Mouse (Mus musculus) T-cell, adult 2 months (primary cell): ENCODE data around the gene Adgrl3.

Source experiments
- DNase-seq: peaks from one replicate; pipeline ENCODE4 v3.0.0; 2022; ENCODE audit warnings: low spot score

Adgrl3 gene

DNA sequence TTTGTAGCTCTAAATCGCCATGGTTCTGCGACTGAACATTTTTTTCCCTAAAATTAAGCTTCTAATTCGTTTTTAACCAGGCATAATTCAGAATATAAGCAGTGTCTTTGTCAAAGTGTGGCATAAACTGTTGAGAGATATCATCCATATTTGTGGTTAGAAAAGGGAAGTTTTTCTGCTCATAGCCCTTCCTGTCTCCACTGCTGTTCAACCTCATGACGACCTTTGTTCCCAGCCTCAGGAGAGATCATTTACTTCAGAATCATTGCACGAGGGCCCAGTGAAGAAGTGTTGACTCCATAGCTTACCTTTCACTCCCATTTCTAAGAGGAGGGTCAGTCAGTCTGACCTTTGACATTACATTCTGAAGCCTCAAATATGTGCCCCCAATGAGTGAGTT, 56.4 kb downstream of the Adgrl3 start:
- no peak for DNase-seq

DNA sequence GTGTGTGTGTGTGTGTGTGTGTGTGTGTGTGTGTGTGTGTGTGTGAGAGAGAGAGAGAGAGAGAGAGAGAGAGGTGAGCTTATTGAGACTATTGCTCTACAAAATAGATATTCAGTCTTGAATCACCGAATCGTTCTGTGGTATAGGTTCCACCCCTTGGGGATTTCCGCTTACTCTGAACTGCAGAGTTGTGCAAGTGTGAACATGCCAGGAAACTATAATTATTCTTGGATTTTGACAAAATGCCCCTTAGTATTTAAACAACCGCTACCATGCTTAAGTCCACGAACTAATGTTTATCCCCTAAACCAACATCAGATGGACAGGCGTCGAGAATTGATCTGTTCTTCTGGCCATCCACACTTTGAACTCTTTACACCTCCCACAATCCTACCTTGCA, 57.1 kb downstream of the Adgrl3 start:
- no peak for DNase-seq

DNA sequence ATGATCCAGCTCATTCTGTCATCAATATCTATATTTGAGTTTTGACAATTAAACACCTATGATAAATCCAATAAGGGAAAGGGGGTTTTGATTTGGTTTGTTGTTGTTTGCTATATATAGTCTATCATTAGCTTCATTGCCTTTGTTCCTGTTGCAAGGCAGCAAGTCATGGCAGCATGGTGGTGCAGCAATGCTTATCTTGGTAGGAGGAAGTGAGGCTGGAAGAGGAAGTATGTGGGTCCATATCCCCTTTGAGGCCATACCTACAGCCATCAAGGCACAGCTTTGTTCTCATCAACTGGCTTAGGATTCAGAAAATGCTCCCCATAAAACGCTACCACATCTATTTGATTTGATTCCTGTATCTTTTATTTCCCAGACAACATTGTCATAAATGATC, 58.1 kb downstream of the Adgrl3 start:
- no peak for DNase-seq

DNA sequence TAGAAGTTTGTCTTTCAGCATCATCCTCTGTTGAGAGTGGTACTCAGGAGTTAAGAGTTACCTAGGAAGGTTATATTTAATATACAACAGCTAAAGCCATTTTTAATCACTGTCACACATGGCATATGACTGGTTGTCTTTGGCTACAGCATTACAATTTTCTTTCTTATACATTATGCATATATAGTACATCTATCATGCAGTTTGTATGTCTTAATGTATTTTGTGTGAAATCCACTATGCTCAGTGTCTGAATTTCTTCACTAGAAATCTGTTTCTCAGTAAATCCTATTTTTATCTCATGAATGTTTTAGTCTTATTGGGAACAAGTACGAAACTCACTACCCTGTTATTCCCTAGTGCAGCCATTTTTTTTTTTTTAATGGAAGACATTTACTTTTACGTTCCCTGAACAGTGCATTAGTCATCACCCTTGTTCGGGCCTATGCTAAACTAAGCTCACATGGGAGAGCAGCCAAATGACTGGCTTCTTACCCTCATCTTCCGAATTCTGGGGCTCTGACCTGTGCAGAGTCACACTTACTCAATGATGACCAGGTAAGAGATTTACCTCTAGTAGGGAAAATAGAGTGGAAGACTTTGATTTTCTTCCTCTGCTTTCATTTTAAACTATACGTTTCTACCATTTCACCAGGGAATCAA, 63.9 kb downstream of the Adgrl3 start:
- DNase-seq = no peak

DNA sequence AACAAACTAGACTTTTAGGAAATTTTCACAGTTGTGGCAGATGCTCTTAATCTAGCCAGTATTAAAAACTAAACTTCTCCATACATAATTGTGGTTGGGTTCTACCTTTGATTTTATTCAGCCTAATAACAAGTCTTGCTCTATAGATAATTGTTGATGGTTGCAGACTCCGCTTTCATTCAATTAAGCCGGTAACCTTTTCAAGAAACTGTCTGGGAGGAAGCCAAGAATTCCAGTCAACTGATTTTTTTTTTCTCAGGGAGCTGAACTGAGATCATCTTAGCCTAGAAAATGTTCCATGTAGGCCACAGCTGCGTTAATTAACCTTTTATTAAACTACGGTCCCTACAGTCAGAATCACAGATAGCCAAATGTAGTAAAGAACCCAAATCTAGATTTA, 65.2 kb downstream of the Adgrl3 start:
- DNase-seq = no peak

DNA sequence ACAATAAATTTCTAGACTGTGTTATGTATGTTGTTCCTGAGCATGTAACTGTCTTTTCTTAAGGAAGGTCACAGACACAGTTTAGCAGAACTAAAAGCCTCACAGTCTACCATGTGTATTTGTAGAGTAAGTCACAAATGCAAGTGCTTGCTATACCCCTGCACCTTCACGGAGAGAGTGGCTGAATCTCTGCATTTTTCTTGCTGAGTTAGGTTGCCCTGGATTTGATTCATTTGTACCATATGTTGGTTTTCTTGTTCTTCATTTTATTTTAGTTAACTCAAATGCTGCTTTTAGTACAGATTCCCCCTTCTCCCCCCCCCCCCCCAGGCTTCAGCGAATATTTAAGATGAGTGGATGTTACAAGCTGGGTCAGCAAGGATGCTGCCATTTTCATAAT, 68.7 kb downstream of the Adgrl3 start:
- no peak for DNase-seq

DNA sequence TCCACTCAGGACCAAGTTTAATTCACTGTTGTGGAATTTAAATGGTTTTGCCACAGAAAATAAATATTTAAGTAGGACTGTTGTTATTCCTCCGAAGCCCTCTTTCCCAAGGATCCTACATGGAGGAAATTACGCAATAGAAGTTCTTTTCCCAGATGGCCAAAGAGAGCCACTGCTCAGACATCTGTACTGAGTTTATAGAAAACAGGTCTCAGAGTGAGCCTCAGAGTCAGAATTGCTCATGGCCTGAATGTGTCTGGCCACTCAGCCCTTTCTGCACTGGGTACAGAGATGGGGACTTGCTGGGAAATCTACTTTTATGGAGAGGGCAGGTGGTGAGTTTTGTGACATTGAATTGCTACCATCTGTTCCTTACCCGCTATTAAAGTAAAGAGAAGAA, 74.7 kb downstream of the Adgrl3 start:
- no peak for DNase-seq

DNA sequence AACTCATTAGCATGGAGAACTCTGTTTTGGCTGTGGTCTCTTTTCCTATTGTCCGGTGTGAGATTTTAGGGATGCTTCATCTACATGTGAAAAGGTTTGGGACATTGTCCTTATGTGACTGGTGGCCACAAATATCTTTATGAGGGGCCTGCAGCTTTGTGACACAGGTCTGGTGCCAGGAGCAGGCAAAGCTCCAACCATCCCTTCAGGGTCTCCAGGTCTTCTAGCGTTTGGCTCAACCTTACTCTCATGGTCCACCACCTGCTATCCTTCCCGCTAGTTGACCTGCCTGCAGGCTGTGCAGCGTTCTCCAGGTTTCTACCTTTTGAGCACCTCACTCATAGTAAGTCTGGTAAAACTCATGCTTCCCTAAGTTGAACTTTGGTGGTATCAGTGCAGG, 77.2 kb downstream of the Adgrl3 start:
- DNase-seq = no peak

DNA sequence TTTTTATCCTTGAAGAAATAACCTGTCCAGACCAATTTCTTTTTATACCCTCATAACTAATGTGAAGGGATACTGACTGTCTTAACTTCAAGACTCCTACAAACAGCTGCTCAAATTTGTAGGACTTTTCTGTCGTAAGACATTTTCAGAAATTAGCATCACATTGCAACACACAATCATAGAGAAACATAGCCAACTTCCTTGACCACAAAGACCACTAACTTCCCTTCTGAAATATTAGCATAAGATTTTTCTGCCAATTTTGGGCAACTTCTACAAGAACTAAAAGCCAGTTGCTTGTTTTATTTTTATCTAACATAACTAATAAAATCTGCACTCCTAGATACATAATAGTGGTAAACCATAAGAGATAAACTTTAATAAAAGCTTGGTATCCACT, 87.5 kb downstream of the Adgrl3 start:
- DNase-seq = no peak

DNA sequence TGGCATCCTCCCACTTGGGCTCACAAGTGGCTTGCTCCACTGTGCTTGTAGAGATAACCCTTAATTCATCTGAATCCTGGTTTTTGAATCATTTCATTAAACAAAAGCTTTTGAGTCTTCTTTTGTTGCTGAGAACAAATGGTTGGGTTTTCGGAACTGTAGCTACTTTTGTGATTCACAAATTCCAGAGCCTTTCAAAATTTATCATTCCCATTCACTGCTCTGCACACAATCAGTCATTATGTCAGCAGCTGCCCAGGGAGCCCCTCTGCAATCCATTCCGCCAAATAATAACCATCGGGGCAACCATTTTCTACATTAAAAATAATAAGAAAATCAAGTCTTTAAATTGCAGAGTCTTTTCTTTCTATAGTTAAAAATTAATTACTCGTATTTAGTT, 104.5 kb downstream of the Adgrl3 start:
- no peak for DNase-seq

DNA sequence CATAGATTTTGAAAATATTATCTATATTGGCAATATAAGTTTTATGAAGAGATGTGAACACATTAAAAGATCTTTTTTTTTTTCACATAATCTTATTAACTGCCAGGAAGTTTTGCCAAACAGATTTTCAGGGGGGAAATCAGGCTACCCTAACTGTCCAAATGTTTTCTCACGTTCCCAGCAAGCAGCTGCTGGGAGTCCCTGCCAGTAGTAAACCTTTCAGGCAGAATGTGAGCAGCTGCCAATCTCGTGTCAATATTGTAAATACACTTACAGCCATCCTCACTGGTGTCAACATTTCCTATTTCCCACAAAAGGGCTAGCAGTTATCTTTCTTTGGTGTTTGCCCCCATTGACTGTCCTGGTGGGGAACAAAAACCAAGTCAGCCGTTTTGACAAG, 107.7 kb downstream of the Adgrl3 start:
- DNase-seq = no peak

DNA sequence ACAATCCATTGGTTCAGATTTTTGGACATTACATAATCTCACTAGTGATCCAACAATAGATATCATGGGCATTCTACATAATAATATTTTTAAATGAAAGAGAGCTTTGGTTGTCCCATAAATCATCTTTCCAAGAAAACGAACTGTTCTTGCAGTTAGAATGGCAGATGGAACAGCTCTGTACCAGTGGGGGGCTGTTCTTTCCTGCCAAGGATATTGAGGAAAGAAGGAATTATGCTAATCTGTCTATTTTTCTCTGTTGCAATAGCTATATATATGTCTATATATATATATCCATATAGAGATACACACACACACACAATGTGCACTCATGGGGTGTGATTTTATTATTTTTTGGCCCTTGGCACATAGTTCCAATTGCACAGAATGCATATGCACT, 116.5 kb downstream of the Adgrl3 start:
- DNase-seq = no peak

DNA sequence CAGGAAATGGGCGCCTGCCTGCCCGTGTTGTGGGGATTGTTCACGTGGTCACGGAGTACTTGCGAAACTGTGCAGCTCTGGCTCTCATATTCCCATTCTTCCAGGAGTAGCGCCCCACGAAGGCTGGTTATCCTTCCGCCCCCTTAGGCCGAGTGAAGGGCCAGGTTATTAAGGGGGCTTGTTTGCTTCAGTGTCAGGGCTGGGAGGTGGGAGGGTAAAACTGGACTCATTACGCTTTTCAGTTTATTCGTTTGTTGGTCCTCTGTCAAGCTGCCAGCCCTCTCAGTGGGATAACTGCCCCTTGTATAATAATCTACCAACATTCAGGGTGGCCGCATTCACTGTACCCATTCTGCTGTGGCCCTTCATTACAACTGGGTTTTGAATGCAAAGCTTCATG, 135.9 kb downstream of the Adgrl3 start:
- no peak for DNase-seq

DNA sequence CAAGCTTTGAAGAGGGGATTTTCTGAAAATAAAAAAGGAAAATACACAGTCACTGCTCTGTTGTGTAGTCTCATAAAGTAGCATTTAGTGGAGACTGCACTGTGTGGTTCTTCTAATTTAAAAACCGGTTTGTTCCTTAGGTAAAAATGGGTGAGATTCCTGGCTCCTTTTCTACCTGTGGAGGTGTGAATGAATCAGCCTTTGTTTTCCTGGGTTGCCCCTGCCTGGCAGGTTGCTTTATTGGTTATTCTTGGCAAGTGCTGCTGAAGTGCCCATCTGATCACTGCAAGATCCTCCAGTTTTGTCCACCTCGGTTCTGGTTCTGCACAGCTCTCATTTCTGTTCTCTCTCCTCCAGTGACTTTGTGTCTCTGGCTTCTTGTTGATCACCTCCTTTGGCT, 136.3 kb downstream of the Adgrl3 start:
- no peak for DNase-seq

DNA sequence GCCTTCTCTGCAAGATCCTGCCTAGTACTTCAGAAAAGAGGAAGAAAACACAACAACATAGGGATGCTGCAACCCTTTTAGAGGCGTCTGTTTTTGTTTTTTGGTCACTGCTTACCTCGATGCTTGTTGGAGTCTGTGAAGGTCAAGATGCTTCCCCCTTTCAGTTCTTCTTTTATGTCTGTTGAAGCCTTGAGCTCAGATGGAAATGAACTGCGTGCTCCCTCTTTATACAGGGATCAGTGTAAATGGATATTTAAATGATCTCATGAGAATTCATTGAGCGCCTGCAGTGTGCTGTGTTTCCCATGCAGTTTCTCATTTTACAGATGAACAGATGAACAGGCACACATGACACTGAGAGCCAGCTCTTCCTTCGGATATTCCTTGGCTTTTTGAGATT, 136.9 kb downstream of the Adgrl3 start:
- DNase-seq = no peak

DNA sequence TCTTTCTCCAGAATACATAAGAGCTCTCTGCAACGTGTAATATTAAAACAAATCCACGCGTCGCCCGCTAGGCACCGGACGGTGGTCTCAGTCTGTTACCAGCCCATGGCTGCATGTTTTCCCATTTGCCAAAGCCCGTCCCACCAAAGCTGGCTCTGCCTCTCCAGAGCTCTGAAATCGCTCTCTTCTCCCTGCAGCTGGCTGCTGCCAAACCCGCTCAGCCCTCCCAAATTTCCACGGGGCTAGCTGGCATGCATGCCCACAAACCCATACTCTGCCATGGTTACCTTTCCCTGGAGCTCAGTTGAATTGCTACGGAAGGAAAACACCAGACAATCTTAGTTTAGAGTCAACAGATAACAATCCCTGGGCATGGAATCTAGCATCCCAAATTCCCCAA, 139.1 kb downstream of the Adgrl3 start:
- no peak for DNase-seq

DNA sequence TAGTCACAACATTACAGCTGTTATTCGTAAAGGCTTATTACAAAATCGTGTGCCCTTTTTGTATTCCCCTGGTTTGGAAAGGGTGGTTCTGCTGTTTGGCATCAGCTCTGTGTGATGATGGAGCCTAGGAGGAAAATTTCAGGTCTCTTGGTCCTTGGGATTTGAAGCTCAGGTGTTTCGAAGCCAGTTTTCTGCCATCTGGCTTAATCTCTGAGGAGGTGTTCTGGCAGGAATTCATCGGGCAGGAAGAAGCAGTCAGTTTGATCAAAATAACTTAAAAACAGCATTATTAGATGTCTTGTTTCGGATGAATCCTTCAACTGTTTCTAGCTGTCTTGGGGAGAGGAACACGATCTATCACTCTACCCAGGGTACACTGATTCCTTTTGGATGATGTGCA, 140.5 kb downstream of the Adgrl3 start:
- no peak for DNase-seq

DNA sequence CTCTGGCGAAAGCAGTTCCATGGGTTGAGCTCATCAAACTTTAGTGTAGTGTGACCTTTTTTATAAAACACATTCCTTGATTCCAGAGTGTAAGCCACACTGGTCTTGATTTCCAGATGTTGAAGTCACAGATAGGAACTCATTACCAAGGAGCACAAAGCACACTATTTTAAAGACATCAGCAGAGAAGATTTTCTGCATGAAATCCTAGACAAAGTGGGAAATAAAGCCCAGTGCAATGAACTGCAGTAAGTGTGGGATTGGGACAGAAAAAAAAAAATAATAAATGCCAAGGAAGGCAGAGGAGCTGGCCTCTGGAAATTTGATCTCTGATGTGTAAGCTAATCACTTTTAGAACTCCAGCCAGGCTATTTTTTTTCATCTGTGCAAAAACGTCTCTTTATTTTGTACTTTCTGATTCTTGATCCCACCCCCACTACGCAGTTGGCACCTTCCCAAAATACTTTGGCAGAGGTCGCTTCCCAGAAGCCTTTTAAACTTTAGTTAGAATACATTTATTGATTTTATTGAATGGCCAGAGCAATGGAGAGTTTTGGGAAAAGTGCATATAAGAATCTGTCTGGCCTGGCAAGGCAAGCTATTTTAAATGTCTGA, 169.0 kb downstream of the Adgrl3 start:
- DNase-seq = no peak

DNA sequence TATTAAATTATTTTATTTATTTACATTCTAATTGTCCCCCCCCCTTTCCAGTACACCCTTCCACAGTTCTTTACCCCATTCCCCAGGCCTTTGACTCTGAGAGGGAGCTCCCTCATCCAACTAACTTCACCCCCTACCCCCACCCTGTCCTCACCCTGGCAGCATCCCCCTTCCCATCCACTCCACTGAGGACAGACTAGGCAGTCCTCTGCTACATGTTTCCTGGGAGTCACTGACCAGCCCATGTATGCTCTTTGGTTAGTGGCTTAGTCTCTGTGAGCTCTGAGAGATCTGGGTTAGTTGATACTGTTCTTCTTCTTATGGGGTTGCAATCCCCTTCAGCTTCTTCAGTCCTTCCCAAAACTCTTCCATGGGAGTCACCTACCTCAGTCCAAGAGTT, 180.4 kb downstream of the Adgrl3 start:
- no peak for DNase-seq

DNA sequence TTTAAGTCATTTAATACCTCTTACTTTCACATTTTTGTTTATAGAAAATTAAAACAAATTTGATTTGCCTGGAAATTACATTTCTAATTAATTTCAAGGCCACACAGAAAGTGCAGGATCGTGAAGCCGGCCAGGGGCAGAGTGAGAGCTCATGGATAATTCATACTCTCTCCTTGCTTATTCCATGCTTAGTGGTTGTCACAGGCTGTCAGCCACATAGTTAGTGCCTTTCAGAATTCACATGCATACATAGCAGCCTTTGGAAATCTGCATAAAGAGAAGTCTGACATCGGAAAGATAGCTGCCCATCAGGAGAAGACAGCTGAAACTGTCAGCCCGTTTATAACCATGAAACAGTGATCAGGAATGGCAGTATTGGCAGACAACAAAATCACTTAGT, 181.9 kb downstream of the Adgrl3 start:
- no peak for DNase-seq

DNA sequence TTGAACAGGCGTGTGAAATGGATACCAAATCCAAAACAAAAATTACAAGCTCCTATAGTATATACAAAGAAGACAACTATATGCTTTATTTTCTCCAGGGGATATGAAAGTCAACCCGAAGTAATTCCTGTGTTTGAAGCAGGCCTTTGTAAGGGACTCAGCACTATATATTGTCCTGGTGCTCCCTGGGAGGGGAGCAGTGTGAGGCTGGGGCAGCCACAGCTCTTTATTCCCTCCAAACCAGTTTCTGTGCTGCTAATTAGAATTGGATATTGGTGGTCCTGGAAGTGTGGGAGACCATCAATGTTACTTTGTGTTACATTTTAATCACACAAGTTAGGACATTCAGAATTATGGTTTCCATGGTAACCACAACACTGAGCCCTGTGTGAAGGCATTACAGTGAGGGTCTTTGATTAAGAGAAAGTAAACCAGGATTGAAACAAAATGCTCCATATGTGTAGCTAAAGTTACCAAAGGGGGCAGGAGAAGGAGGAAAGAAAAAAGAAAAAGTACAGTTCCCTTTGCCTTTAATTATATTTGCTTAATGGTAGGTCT, 198.6 kb downstream of the Adgrl3 start:
- no peak for DNase-seq

DNA sequence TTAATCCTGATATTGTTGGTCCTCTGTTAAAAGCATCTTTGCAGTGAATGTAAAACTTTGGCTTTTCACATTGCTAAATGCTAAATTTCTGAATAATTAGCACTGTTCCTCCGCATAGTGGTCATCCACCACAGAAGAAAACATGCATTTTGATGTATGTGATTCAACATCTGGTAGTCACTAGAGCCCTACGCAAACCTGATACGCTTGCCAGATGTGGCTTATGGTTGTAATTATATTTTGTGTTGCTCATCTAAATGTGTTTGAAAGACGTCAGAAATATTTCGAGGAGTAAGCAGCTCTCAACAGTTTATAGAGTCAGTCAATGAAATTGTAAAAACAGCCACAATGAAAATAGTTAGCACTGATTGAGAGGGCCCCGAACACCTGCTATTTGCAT, 204.5 kb downstream of the Adgrl3 start:
- no peak for DNase-seq

DNA sequence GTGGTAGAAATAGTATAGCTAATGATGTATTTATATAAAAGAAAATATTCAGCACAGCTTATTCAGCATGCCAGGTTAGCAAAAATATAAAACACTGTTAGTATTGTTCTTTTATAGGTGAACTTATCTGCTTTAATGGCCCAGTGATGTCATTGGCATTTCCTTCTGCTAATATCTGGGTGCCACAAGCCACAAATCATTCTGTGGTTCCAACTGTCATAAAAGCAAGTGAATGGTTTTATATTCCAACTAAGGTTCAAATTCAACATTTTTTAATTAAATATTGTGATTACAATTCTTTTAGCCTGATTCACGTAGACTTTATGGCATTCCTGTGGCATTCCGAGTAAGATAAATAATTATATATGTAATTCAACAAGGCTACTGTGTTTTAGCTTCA, 205.5 kb downstream of the Adgrl3 start:
- DNase-seq = no peak

DNA sequence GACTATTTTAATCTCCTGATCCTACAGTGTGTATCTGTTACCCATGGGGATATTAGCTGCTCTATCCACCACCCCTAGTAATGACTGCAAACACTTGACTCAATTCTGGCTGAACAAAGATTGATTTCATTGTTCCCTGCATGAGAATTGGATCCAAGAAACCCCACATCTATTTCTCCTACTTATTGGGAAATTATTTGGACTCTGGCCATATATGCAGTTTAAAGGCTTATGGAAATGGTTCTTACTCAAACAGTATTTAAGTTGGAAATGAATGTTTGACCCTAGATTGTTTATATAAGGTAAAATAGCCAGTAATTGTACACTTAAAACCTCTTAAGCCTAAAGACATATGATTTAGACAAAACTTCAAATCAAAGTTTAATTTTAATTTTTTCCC, 207.3 kb downstream of the Adgrl3 start:
- no peak for DNase-seq
